Mouse (Mus musculus) lung, adult 2 months (tissue): Measurements from ENCODE around the gene Pakap.

ENCODE experiments used
- CTCF ChIP-seq: fragments of 200-500 bp; IDR thresholded peaks from 2 replicates; pipeline ENCODE4 v1.5.1; 2011; ENCODE audit warnings: mild to moderate bottlenecking, low read length, control low read depth; ENCODE audit not compliant: insufficient read depth
- POLR2A ChIP-seq: fragments of 200-500 bp; IDR thresholded peaks from 2 replicates; pipeline ENCODE4 v1.6.1; 2011; ENCODE audit warnings: low read depth, mild to moderate bottlenecking, control low read depth, low read length, borderline replicate concordance; ENCODE audit errors: extremely low read depth

- TF ChIP-seq CTCF (no peak), POLR2A (no peak)
These were observed 111.0 kb downstream of the Pakap start for GRCm38 (mm10) chr4:57678991-57679457.
